Mouse (Mus musculus) CD8-positive naive resting alpha-beta T cell, adult 57 days (primary cell): Measurements from ENCODE around the gene Usp8. TPM values are rescaled to one million over a fixed set of nuclear protein-coding genes. Genes with fewer than 3 reads are reported as not detected.

Source experiments
- total RNA-seq: library from RNA; stranded (reverse); gene quantifications from one replicate; pipeline ENCODE4 v1.2.4, GENCODE M21; 2023

Gene Usp8
- 45.1 TPM for total RNA-seq

DNA sequence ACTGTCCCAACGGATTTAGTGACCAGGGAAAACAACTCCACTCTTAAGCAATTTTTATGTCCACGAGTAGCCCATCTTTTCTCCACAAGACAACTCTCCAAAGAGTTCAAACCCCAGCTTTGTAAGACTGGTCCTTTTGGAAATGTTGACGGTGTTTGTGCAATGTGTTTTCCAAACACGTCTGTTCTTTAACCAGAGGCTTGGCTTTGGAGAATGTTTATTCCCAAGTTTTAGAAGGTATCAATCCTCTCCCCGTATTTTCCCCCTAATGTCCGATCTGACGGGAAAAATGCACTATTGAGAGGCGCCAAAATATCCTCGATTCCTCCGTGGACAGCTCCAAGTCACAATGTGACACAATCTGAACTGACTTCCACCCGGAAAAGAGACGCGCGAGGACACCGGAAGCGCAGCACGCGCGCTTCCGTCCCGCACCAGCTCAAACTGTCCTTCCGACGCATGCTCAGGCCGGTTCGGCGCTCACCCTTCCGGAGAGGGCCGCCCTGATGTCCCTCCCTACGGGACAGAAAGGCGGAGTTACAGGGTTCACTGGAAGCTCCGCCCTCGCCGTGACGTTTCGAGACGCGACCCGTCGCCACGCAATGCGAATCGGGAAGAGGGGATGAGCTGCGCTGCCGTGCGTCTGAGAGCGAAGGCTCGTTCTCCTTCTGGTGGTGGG is at the start of gene Usp8:
Gene Usp8, plus strand, starts transcription at position 570 of the 679 bp plus-strand sequence.

DNA sequence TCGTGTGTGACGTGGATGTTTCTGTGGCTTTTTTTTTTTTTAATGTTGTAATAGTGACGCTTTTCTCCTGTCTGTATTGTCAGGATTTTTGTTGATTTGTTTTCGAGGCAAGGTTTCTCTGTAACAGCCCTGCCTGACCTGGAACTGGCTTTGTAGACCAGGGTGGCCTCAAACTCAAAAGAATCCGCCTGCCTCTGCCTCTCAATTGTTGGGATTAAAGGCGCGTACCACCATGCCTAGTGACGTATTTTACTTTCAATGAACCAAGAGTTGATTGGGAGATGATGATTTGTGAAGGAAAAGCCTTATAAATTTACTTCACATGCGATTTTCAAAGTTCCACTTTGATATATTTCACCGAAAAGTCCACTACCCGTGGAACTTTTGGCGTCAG is 31.0 kb upstream of the Usp8 start, which contains the start of gene Gabpb1:
Gene Gabpb1, minus strand, starts transcription at position 216 of the 394 bp plus-strand sequence.

DNA sequence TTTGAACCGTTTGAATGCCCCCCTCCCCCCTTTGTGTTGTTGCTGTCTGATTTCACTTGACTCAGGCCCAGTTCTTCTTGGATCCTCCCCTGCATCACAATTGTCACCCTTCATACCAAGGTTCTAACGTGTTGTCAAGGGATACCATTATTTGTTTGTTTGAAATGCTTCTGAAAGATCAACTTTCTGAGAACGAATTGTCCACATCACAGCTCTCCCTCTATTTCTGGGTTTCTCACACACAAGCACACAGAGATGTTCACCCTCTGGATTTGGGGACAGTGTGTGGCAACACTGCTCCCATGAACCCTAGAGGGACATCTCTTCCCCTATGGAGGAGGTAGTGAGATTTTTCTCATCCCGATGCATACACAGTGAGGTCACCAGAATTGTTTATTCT is 76.2 kb downstream of the Usp8 start, which contains the start of gene Usp50:
Gene Usp50, minus strand, starts transcription at position 101 of the 400 bp plus-strand sequence.

Other genes with a start within 250 kb of the Usp8 start
- gene Atp8b4, start 206.7 kb upstream of the Usp8 start, total RNA-seq = 82.7 TPM
- not detected for gene Slc27a2, start 154.9 kb upstream of the Usp8 start, total RNA-seq
- gene Hdc, start 88.0 kb upstream of the Usp8 start, total RNA-seq = 3.0 TPM
- gene Gabpb1, start 31.0 kb upstream of the Usp8 start, total RNA-seq = 34.9 TPM
- gene Usp50, start 76.1 kb downstream of the Usp8 start, total RNA-seq = not detected
- 112 TPM for gene Trpm7, start 168.9 kb downstream of the Usp8 start, total RNA-seq
- 64.5 TPM for gene Sppl2a, start 225.9 kb downstream of the Usp8 start, total RNA-seq